Mouse (Mus musculus) forebrain, embryonic 11.5 days (tissue): Measurements from ENCODE around the gene Ap3d1. TPM values are rescaled to one million over a fixed set of nuclear protein-coding genes. Genes with fewer than 3 reads are reported as not detected.

Experiments
- ATAC-seq: fragments of 200-750 bp; cut with Nextera tagmentation; replicated peaks from 2 replicates; pipeline ENCODE4 v1.8.0; 2017; ENCODE audit warnings: moderate TSS enrichment; ENCODE audit not compliant: low FRiP score
- DNase-seq: peaks from one replicate; pipeline ENCODE4 v3.0.0-alpha.2; 2017; ENCODE audit warnings: low spot score
- H3K27ac ChIP-seq: fragments of 300-500 bp; sonication (generic); 2 replicates; pipeline ENCODE4 v1.5.1; 2014; ENCODE audit warnings: low read depth, low read length
- H3K27me3 ChIP-seq: fragments of 300-500 bp; sonication (generic); 2 replicates; pipeline ENCODE4 v1.6.1; 2014; ENCODE audit warnings: mild to moderate bottlenecking, low read length, mixed read lengths; ENCODE audit not compliant: control insufficient read depth, insufficient read depth
- H3K36me3 ChIP-seq: fragments of 300-500 bp; sonication (generic); 2 replicates; pipeline ENCODE4 v1.6.1; 2014; ENCODE audit warnings: mild to moderate bottlenecking, low read length, moderate library complexity, mixed read lengths; ENCODE audit not compliant: control insufficient read depth, insufficient read depth
- H3K4me1 ChIP-seq: fragments of 300-500 bp; sonication (generic); replicated peaks from 2 replicates; pipeline ENCODE4 v1.6.1; 2014; ENCODE audit warnings: low read length, mixed read lengths; ENCODE audit not compliant: control insufficient read depth, insufficient read depth
- H3K4me2 ChIP-seq: fragments of 300-500 bp; sonication (generic); 2 replicates; pipeline ENCODE4 v1.6.1; 2014; ENCODE audit warnings: low read depth, mild to moderate bottlenecking, low read length, moderate library complexity, mixed read lengths; ENCODE audit not compliant: severe bottlenecking
- H3K4me3 ChIP-seq: fragments of 300-500 bp; sonication (generic); 2 replicates; pipeline ENCODE4 v1.5.1; 2014; ENCODE audit warnings: low read depth, low read length
- H3K9ac ChIP-seq: fragments of 300-500 bp; sonication (generic); 2 replicates; pipeline ENCODE4 v1.6.1; 2014; ENCODE audit warnings: low read length
- H3K9me3 ChIP-seq: fragments of 300-500 bp; sonication (generic); 2 replicates; pipeline ENCODE4 v1.6.1; 2016; ENCODE audit warnings: low read length, mixed read lengths; ENCODE audit not compliant: control insufficient read depth
- WGBS: fragments of 180-500 bp; shearing (Covaris S2); extraction: QIAGEN DNeasy Blood & Tissue Kit; methylation state at CpG from one replicate; pipeline ENCODE4 v1.1.7; 2014; 5-methylcytosine and 5-hydroxymethylcytosine counted together
- polyA plus RNA-seq: library from polyadenylated mRNA; unstranded; fragments of >200 nt; fragmentation: Nextera tagmentation; extraction: Ambion mirVana; gene quantifications from 2 replicates; pipeline ENCODE4 v1.2.1, GENCODE M21; 2014

Gene Ap3d1
- polyA plus RNA-seq, 1 experiment from 2014 or later = 84.2 TPM

GRCm38 (mm10) chr10:80697393-80697787 is 44.7 kb downstream of the Ap3d1 start:
- no peak overlapping the region for H3K27ac ChIP-seq
- WGBS = 93% methylated on average over 8 of the region's 8 CpGs
- H3K27me3 ChIP-seq = no peaks in the 10 kb centered on the region
- ATAC-seq (no peak), DNase-seq (no peak)
- no peak overlapping the region for H3K4me2 ChIP-seq
- peaks cover 4% of the 10 kb centered on the region for H3K4me1 ChIP-seq
- no peak overlapping the region for H3K9ac ChIP-seq
- H3K4me3 ChIP-seq = no peak overlapping the region
- no peaks in the 10 kb centered on the region for H3K36me3 ChIP-seq
- H3K9me3 ChIP-seq = no peaks in the 10 kb centered on the region

- Histone ChIP-seq H3K27ac (no peak overlapping the region), H3K27me3 (no peaks in the 10 kb centered on the region), H3K4me1 (peaks cover 4% of the 10 kb centered on the region), H3K9ac (no peak overlapping the region), H3K9me3 (no peaks in the 10 kb centered on the region), H3K4me3 (no peak overlapping the region), H3K4me2 (no peak overlapping the region), H3K36me3 (no peaks in the 10 kb centered on the region)
- WGBS = 78% methylated on average over 11 of the region's 12 CpGs
- DNase-seq (no peak), ATAC-seq (no peak)
Measured at GRCm38 (mm10) chr10:80696502-80697392, 45.3 kb downstream of the Ap3d1 start.

- no peak for DNase-seq
- Histone ChIP-seq H3K9ac (no peak overlapping the region), H3K4me2 (no peak overlapping the region), H3K27ac (no peak overlapping the region), H3K36me3 (no peaks in the 10 kb centered on the region), H3K4me1 (peaks cover 2% of the 10 kb centered on the region), H3K27me3 (no peaks in the 10 kb centered on the region), H3K4me3 (no peak overlapping the region), H3K9me3 (no peaks in the 10 kb centered on the region)
- WGBS = 76% methylated on average over 10 of the region's 10 CpGs
- ATAC-seq = no peak
Measured at GRCm38 (mm10) chr10:80695801-80696501, 46.1 kb downstream of the Ap3d1 start.

GRCm38 (mm10) chr10:80695186-80695585 is 46.9 kb downstream of the Ap3d1 start:
- no peak overlapping the region for H3K4me3 ChIP-seq
- H3K4me2 ChIP-seq = no peak overlapping the region
- no peaks in the 10 kb centered on the region for H3K9me3 ChIP-seq
- 0 out of 2 replicates have a peak, but pooled peaks cover 2% of the 10 kb centered on the region for H3K4me1 ChIP-seq
- no peak overlapping the region for H3K27ac ChIP-seq
- no peak for DNase-seq
- ATAC-seq = no peak
- 95% methylated on average over 2 of the region's 2 CpGs for WGBS
- H3K9ac ChIP-seq = no peak overlapping the region
- no peaks in the 10 kb centered on the region for H3K27me3 ChIP-seq
- no peaks in the 10 kb centered on the region for H3K36me3 ChIP-seq

- Histone ChIP-seq H3K36me3 (peaks cover 6% of the 10 kb centered on the region), H3K27me3 (no peaks in the 10 kb centered on the region), H3K4me1 (no peaks in the 10 kb centered on the region), H3K9ac (no peak overlapping the region), H3K4me3 (no peak overlapping the region), H3K4me2 (no peak overlapping the region), H3K27ac (no peak overlapping the region), H3K9me3 (no peaks in the 10 kb centered on the region)
- DNase-seq (no peak), ATAC-seq (no peak)
- WGBS = 91% methylated on average over 13 of the region's 13 CpGs
Measured at GRCm38 (mm10) chr10:80694159-80694938, 47.7 kb downstream of the Ap3d1 start.

GRCm38 (mm10) chr10:80693401-80694045 is 48.5 kb downstream of the Ap3d1 start:
- WGBS = 89% methylated on average over 12 of the region's 12 CpGs
- Histone ChIP-seq H3K9ac (no peak overlapping the region), H3K4me1 (no peaks in the 10 kb centered on the region), H3K4me2 (no peak overlapping the region), H3K27ac (no peak overlapping the region), H3K9me3 (no peaks in the 10 kb centered on the region), H3K36me3 (peaks cover 8% of the 10 kb centered on the region), H3K27me3 (no peaks in the 10 kb centered on the region), H3K4me3 (no peak overlapping the region)
- ATAC-seq (no peak), DNase-seq (no peak)

- Histone ChIP-seq H3K4me3 (no peak overlapping the region), H3K9me3 (no peaks in the 10 kb centered on the region), H3K36me3 (peaks cover 8% of the 10 kb centered on the region), H3K27ac (no peak overlapping the region), H3K27me3 (no peaks in the 10 kb centered on the region), H3K4me2 (no peak overlapping the region), H3K9ac (no peak overlapping the region; the same call in 1 of the 2 replicates), H3K4me1 (no peaks in the 10 kb centered on the region)
- DNase-seq = no peak
- WGBS = 88% methylated on average over 14 of the region's 14 CpGs
- no peak for ATAC-seq
Measured at GRCm38 (mm10) chr10:80692249-80693165, 49.6 kb downstream of the Ap3d1 start.
